Mouse (Mus musculus): ENCODE data around the gene Cpsf4l.

GRCm38 (mm10) chr11:113703758-113704157, 6.1 kb downstream of the Cpsf4l start:
- TF ChIP-seq CTCF (conservative IDR thresholded peaks at IDR 0.05 in 1 of 2, IDR thresholded peaks at IDR 0.05 in 1 of 2; ENCODE audit: low read depth in 2 of 2, low read length in 2 of 2) (peak; percentile 98 to 100), CHD2 (IDR thresholded peaks at IDR 0.05; ENCODE audit: low read length) (no peak), POLR2A (IDR thresholded peaks at IDR 0.05; ENCODE audit: low read depth, low read length) (no peak), E2F4 (IDR thresholded peaks at IDR 0.05; ENCODE audit: insufficient replicate concordance, low read depth, low read length) (no peak), TBP (conservative IDR thresholded peaks at IDR 0.05; ENCODE audit: low read depth, low read length) (no peak), USF1 (IDR thresholded peaks at IDR 0.05; ENCODE audit: low read depth, low read length) (no peak), HCFC1 (IDR thresholded peaks at IDR 0.05; ENCODE audit: low read depth, low read length) (no peak)

All from CH12.LX (cell line).